Mouse (Mus musculus): ENCODE results near the gene Dolk.

Dolk gene

GRCm38 (mm10) chr2:30286192-30287026 is at the start of gene Dolk, which contains the start of gene Nup188:
Gene Dolk, minus strand, starts transcription at chr2:30286334.
Gene Nup188, plus strand, starts transcription at chr2:30286397.
- DNase-seq: peak; percentile 99 to 100

GRCm38 (mm10) chr2:30335324-30335723 is 49.2 kb upstream of the Dolk start:
- DNase-seq: no peak

GRCm38 (mm10) chr2:30328791-30329190 is 42.7 kb upstream of the Dolk start:
- DNase-seq: no peak

- DNase-seq: no peak
These were observed 41.1 kb upstream of the Dolk start for GRCm38 (mm10) chr2:30327276-30327675.

- no peak for DNase-seq
These were observed 39.2 kb upstream of the Dolk start for GRCm38 (mm10) chr2:30325296-30325695.

- no peak for DNase-seq
These were observed 37.0 kb upstream of the Dolk start for GRCm38 (mm10) chr2:30323111-30323510.

- DNase-seq: peak; percentile 8 to 27
These were observed 33.1 kb upstream of the Dolk start for GRCm38 (mm10) chr2:30319260-30319659.

GRCm38 (mm10) chr2:30316955-30317354 is 30.8 kb upstream of the Dolk start:
- no peak for DNase-seq

GRCm38 (mm10) chr2:30316136-30316535 is 30.0 kb upstream of the Dolk start:
- peak in 1 of 2 experiments; percentile 3 for DNase-seq

- no peak for DNase-seq
These were observed 25.3 kb upstream of the Dolk start for GRCm38 (mm10) chr2:30311481-30311880.

- DNase-seq: no peak
These were observed 23.2 kb upstream of the Dolk start for GRCm38 (mm10) chr2:30309351-30309750.

GRCm38 (mm10) chr2:30306087-30306486 is 20.0 kb upstream of the Dolk start:
- no peak for DNase-seq

- no peak for DNase-seq
These were observed 13.8 kb upstream of the Dolk start for GRCm38 (mm10) chr2:30299966-30300365.

GRCm38 (mm10) chr2:30299525-30299924 is 13.4 kb upstream of the Dolk start:
- DNase-seq: no peak

- no peak for DNase-seq
These were observed 866 bp upstream of the Dolk start for GRCm38 (mm10) chr2:30287027-30287373.

- peak; percentile 5 to 10 for DNase-seq
These were observed 535 bp downstream of the Dolk start for GRCm38 (mm10) chr2:30285416-30286181.

GRCm38 (mm10) chr2:30285004-30285403 is 1.1 kb downstream of the Dolk start:
- no peak for DNase-seq

GRCm38 (mm10) chr2:30283193-30283592 is 2.9 kb downstream of the Dolk start:
- DNase-seq: no peak

- DNase-seq: no peak
These were observed 4.5 kb downstream of the Dolk start for GRCm38 (mm10) chr2:30281651-30282050.

- DNase-seq: no peak
These were observed 5.4 kb downstream of the Dolk start, which contains the start of gene Gm28038 for GRCm38 (mm10) chr2:30280743-30281142. Gene Gm28038, plus strand, starts transcription at chr2:30281043.

GRCm38 (mm10) chr2:30270134-30270533 is 16.0 kb downstream of the Dolk start:
- peak; percentile 71 to 73 for DNase-seq

GRCm38 (mm10) chr2:30269241-30269990 is 16.7 kb downstream of the Dolk start:
- peak in 1 of 2 experiments; percentile 14 for DNase-seq

- no peak for DNase-seq
These were observed 17.8 kb downstream of the Dolk start for GRCm38 (mm10) chr2:30268371-30268770.
